Mouse (Mus musculus) cerebellum, adult (tissue): ENCODE data around the gene Herc3.

ENCODE experiments used
- ATAC-seq: cut with Nextera tagmentation; 2 replicates; pipeline ENCODE4 v1.9.2; 2017; ENCODE audit warnings: mild to moderate bottlenecking, moderate library complexity, mixed read lengths; ENCODE audit not compliant: insufficient number of reproducible peaks, low FRiP score, low TSS enrichment

Gene Herc3

DNA sequence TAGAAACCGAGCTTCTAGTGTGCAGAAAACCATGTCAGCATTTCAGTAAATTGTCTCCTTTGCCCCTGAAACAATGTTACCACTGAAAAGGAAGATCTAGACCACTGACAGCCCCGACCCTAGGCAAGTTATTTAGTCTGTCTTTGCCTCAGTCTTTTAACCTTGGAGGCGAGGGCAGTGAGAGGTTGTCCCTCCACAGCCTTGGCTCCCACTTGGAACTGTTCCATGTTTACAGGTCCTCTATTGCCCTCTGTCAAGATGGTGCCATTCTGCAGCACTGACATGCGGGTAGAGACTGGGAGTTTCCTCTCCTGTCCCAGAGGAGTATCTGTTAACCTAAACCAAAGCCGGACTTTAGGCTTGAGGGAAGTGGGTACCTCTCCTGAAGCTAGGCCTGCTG lies 81.6 kb downstream of the Herc3 start:
- ATAC-seq: no peak

DNA sequence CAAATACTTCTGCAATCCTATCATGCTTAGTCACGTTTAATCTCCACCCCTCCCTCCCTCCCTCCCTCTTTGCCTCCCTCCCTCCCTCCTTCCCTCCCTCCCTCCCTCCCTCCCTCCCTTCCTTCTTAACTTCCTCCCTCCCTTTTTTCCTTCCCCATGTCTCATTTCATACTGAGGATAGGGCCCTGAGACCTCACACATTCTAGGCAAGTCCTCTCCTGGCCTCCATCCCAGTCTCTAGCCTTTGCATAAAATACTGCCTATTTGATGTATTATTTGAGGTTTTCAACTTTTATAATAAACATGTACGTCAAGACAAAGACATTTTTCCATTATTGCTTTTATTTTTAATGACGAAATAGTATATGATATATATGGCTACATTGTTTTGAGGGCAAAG lies 82.3 kb downstream of the Herc3 start:
- no peak for ATAC-seq

DNA sequence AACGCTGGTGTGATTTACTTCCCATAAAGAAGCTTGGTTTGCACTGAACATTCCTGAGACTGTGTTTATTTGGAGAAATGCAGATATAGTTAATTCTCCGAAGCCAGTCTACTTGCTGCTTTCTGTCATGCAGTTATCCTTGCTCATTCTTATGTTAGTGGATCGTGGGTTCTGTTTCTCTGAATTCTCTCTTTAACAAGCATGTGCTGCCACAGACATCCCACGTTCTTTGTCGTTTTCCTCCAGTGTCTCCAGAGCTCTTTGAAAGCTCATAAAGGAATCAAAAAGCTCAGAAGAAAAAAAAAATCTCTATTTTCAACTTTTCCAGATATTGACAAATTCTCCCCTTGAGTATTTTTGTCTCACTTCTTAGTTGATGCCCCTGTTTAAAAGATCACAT lies 82.7 kb downstream of the Herc3 start:
- no peak for ATAC-seq

DNA sequence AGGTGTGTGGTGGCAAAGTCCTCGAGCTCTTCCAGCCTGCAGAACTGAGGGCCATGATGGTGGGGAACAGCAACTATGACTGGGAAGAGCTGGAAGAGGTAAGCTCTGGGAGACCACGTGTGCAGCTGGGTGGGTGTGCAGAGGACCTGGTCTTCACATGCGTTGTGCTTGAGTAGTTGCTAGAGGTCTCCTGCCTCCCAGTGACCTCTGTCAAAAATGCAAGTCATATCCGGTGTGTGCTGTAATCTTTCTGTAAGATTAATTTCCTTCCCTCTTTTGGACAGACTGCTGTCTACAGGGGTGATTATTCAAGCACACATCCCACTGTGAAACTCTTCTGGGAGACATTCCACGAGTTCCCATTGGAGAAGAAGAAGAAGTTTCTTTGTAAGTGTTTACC lies 85.2 kb downstream of the Herc3 start:
- no peak for ATAC-seq

DNA sequence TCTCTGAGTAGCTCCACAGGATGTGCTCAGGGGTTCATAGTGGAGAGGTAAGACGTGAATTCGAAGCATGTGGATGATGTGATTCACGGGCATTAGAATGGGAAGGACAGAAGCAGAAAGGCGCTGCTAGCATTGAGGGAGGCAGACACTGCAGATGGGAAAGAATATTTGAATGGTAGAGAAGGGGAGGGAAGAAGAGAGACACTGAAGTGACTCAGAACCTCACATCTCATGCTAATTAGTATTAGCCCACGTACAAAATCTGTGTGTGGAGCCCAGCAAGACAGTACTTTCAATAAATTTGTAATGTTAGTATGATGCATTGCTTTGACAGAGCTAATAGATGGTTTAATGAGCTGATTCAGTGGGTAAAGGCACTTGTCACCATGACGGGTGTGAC lies 89.5 kb downstream of the Herc3 start:
- no peak for ATAC-seq

DNA sequence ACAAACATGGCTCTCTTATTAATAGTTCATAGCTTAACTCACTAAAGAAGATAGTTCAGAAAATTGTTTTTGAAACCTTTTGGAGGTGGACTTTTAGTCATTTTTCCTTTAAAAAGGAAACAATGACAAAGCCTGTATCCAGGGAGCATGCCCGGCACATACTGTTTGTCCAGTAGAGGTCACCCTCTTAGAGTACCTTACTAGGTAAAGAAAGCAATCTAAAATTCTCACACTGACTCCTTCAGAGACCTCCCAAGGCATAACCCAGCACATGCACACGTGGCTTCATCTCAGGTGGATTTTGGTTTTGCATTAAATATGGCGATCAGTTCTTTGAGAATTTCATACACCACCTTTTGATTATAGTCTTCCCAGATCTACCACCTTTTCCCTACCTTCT lies 90.4 kb downstream of the Herc3 start:
- ATAC-seq: peak; percentile 83

DNA sequence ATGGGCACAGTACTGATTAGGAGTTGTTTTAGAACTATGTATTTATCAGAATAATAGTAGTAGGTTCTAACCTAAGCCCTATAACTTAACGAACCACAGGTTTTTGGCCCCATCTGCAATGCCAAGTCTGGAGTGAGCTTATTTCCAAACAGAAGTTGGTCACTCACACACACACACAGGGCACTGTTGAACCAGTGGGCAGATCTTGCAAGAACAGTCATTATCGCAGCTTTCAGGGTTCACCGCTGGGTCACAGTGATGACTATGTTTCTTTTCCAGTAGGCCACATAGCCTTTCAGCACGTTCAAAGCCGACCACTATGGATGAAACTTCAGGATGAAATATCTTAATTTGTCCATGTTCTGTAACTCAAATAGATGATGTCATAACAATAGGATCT lies 91.2 kb downstream of the Herc3 start:
- no peak for ATAC-seq

DNA sequence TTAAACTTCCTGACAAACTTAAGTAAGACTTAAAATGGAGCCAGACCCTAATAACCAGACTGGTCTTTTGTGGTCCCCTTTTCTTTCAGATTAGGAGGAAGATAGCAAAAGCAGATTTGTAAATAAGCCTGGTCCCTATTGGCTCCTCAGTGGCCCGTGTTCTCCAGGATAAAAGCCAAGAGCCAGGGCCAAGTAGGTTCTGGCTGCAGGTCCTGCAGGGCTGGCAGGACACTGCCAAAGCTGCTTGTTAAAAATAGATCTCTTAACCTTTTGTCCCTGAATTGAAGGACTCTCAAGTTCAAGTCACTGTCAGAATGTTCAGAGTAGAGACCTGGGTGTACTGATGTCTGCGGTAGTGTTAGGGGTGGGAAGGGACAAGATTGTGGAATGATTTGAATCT lies 96.6 kb downstream of the Herc3 start:
- peak; percentile 95 for ATAC-seq

DNA sequence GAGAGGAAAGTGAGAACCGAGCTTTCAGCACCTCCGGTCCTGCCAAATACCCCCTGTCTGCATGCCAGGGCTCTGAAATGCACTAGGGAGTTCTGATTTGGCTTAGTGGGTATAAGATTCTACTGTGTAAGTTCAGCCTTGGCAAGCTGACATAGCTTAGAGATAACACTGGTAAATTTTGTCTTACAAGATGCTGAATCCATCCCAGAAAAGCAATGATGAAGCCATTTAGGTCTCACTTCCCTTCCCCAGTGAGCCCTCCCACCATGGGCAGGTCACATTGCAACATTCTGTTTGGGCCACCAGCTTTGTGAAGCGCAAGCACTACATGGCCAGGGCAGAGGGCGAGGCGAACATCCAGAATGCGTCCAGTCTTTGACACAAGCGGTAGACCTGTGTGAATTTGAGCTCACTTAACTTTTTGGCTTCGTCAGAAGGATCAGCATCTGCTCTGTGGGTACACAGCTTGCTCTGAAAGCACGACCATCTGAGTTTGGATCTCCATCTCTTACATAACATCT lies 98.7 kb downstream of the Herc3 start:
- ATAC-seq: no peak

DNA sequence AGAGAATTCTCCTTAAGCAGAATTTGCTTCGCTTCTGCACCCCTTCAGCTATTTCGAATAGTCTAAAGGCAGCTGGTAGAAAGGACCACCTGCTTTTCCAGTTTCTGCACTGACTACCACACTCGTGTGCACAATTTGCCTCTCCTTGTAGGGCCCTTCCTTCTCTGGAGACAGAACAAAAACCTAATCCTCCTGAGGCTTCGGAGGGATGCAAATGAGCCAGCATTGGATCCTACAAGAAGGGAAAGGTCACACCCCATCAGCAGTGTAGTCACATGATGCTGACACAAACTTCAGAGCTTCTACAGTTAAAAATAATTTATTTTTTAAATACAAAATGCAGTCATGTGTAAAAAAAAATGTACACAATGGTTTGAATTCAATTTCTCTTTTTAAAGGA lies 99.9 kb downstream of the Herc3 start:
- no peak for ATAC-seq

DNA sequence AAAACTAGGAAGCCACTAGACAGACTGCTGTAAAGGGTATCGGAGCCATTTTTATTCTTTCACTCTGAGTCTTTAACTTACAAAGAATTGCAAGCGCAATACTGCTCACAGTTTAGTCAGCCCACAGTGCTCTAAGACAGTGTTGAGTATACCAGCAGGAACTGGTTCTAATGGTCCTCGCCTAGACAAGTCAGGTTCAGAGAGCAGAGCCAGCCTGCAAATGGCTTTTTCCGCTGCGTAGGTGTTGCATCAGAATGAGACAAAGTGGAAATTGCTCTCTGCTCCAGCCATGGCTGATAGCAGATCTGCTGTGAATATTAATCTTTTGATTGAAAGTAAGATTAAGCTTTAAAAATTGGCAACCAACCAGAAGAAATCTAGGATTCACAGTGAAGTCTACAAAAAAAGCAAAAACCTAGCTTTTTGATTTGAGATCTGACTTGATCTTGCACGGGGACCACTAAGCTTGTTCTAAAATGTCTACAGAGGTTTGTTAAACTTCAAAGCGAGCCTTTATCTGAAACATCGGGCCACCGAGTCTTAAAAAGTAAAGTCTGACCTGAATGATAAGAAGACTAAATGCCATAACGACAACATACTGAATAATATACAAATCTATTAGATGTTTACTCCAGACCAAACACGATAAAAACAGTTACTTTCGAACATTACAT lies 101.4 kb downstream of the Herc3 start:
- ATAC-seq: no peak

DNA sequence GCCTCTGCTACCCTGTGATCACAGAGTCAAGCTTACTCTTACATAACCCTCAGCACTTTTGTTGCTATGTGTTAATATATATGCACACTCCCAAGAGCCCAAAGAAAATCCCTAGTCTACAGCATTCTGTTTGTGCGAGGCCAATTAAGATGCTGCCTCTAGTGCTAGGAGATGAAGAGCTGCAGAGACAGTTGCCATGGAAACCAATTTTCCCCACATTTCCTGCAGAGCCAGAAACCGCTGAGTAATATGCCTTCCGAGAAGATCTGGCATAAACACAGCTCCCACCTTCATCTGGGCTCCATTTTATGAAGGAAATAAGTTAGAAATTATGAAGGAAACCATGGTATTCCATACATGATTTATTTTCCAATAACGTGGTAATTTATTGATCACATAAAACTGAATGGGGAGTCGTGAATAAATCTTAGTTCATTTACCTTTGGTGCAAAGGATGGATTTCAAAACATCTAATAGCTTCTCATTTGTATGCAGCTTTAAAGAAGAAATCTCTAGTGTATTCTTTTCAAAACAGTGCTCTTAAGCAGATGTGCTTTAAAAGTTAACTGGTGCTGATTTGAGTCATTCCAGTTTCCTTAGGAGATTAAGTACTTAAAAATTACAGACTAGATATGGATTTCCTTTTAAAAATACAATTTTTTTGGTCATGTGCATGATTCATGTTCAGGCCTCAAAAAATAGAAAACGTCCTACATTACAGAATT lies 102.1 kb downstream of the Herc3 start:
- peak; percentile 86 for ATAC-seq

DNA sequence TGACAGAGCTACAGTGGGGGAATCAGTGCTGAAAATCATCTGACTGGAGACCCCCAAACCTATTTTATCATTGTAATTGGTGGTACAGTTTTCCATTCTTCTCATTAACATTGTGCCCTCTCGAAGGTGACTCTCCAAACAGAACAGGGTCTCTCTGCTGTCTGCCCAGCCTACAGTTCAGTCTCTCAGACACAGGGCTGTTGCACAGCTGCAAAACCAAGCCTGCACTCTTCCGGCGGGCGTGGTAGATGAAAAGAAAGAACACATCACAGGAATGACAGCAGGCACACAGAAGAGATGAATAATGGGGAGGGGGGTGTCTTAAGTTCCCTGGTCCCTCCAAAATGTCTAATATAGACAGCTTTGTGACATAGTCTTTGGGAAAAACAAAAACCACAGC lies 102.9 kb downstream of the Herc3 start:
- no peak for ATAC-seq

DNA sequence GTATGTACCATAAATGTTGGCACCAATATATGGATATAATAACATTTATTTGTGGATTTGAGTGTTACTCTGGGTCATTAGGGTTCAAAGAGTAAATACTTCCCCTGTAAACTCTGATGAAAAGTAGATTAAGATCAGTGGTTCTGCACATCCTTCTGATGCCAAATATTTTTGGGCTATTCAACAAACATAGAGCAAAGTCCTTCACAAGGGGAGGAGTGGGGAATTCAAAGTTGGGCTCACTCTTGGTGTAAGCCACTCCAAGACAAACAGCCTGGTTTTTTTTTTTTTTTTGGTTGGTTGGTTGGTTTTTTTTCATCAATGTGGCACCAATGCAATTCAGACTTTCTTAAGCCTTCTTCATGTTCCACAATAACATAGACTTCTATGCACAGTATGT lies 106.5 kb downstream of the Herc3 start:
- ATAC-seq: no peak

DNA sequence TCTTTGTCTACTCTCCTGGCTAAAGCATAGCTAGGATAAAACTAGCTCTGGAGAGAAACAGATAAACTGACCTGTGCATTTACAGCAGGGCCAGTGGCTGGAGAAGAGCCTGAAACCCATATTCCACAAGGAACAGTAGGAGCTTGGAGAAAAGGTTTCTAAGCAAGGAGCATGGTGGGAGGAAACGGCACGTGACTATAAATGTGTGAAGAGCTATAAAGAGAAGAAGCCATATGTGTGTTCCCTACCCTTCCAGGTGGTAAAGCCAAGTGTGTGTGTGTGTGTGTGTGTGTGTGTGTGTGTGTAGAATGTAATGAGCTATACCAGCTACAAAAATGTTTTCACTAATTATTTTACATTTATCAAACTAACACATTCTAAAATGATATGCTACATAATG lies 111.0 kb downstream of the Herc3 start:
- ATAC-seq: no peak

DNA sequence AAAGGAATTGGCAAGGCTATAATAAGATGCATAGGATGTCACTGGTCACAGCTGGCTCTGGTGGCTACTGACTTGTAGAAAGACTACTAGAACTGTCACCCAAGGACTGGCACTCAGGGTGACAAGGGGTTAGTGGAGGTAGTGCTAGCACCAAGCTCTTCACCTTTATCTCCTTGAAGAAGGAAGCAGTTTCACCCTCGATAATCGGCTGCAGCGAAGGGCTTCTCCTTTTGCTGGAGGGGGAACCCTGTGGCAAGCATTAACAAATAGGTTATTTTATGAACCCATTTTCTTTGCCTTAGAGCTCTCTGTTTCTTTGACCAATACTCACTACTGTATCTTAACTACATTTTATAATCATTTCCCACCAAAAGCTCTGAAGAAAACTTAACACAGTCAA lies 112.7 kb downstream of the Herc3 start:
- ATAC-seq: no peak

DNA sequence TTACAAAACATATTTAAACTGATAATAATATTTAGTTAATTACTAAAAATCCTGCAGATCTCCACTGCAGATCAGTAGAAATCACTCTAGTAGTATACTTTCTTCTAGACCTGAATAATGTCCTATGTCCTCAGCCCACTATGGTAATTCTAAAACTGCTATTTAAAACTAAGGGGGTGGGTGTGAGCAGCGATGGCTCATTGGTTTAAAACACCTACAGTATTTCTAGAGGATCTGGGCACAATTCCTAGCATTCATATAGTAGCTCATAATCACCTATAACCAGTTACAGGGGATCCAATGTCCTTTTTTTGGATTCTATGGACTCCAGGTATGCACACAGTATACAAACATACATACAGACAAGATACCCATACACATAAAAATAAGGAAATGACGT lies 115.0 kb downstream of the Herc3 start:
- no peak for ATAC-seq

DNA sequence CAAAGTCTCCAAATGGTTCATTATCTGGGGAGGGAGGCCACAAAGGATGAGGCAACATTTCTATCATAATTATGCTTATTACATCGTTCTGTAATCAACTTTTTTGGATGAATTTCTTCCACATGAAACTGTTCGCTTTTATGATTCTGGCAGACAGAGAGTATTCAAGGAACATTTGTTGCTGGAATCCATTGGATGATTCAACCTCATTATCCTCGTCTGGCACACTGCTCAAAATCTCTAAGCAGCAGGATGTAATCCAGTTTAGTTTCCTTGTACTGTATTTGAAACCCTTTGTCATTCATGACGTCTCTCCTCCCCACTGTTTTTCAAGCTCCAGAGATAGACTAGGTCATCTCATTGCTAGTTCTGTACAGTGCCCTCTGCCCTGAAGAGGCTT lies 115.6 kb downstream of the Herc3 start:
- ATAC-seq: no peak

DNA sequence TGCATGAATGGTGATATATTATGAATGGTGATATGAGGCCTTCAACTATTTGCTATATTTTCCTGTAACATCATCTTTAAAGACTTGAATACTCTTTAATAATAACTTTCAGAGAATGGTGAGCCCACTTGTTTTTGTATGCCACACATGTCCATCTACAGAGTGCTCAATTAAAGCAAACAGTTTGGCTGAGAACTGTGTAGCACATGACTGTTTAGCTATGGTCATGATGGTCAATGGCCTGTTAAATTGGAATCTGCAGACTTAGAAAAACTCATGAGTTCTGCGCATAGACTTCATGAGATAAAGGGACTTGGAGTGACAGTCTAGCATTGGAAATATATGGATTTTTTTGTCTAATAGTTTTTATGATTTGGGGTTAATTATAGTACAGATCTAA lies 119.1 kb downstream of the Herc3 start:
- no peak for ATAC-seq

DNA sequence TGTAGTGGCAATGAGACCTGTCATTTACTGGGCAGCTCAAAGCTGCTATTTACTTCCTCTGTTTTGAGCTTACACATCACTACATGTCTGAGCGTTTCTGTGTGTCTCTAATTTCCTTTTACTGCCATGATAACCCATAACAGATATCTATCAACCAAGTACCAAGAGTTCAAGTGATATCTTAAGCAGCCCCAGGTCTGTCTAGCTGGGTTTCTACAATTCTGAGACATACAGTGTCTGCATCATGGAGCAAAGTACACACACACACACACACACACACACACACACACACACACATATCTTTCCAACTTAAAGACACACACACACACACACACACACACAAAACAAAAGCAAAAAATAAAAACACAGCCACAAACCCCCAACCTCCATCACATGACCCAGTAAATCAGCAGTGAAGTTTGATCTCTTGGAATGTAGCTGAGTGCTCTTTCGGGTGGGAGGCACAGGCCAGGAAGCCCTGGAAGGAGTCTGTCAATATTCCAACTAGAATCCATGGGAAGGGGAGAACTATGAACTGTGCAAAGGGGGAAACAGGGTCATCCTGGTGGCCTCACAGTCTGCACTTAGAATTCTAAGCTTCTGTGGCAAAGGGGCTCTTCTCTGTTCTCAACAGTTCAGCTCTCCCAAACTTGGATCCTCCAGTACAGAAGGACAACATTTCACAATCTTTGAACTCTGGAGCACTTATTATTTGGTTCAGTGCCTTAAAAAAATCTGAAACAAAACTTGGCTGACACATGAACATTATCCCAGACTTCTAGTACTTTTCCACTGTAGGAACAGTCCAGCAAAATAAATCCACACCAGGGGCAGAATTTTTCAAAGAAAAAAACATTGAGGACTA lies 120.1 kb downstream of the Herc3 start:
- ATAC-seq: no peak

DNA sequence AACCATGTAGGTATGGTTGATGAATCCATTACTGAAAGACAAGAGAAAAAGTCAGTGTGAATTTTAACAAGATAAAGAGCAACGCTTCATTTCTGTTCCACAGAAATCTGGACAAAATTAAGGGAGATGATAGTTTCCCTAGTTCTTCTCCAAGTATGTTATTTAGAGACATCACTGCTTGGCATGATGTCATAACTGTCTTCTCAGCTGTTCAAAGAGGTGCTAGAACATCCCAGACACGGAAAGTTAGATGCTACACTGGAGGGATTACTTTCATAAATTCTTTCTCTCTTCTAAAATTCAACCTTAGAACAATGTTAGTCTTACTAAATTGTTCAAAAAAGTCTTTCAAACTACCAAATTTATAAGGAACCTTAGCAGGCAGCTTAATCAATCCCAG lies 129.3 kb downstream of the Herc3 start:
- no peak for ATAC-seq
